Mouse (Mus musculus) heart, embryonic 11.5 days (tissue): ENCODE data around the gene Bivm. TPM values are rescaled to one million over a fixed set of nuclear protein-coding genes. Genes with fewer than 3 reads are reported as not detected.
A peak's percentile ranks its signal among the peaks of the same experiment; 100 is the strongest.

Experiments
- ATAC-seq: fragments of 200-750 bp; cut with Nextera tagmentation; replicated peaks from 2 replicates; pipeline ENCODE4 v1.8.0; 2017; ENCODE audit warnings: moderate library complexity; ENCODE audit not compliant: insufficient number of reproducible peaks, low FRiP score, low TSS enrichment
- H3K27ac ChIP-seq: fragments of 300-500 bp; sonication (generic); 2 replicates; pipeline ENCODE4 v1.5.1; 2014; ENCODE audit warnings: mild to moderate bottlenecking, low read depth, low read length
- H3K27me3 ChIP-seq: fragments of 300-500 bp; sonication (generic); 2 replicates; pipeline ENCODE4 v1.6.1; 2014; ENCODE audit warnings: mild to moderate bottlenecking, low read length, mixed read lengths; ENCODE audit not compliant: control insufficient read depth, insufficient read depth
- H3K36me3 ChIP-seq: fragments of 300-500 bp; sonication (generic); 2 replicates; pipeline ENCODE4 v1.6.1; 2014; ENCODE audit warnings: mild to moderate bottlenecking, low read length, moderate library complexity, mixed read lengths; ENCODE audit not compliant: control insufficient read depth, insufficient read depth
- H3K4me1 ChIP-seq: fragments of 300-500 bp; sonication (generic); 2 replicates; pipeline ENCODE4 v1.6.1; 2014; ENCODE audit warnings: low read length; ENCODE audit not compliant: control insufficient read depth, insufficient read depth
- H3K4me2 ChIP-seq: fragments of 300-500 bp; sonication (generic); 2 replicates; pipeline ENCODE4 v1.6.1; 2014; ENCODE audit warnings: mild to moderate bottlenecking, moderate library complexity
- H3K4me3 ChIP-seq: fragments of 300-500 bp; sonication (generic); 2 replicates; pipeline ENCODE4 v1.5.1; 2014; ENCODE audit warnings: low read depth, low read length
- H3K9ac ChIP-seq: fragments of 300-500 bp; sonication (generic); 2 replicates; pipeline ENCODE4 v1.6.1; 2014; ENCODE audit warnings: mild to moderate bottlenecking, low read depth, low read length, moderate library complexity
- H3K9me3 ChIP-seq: fragments of 300-500 bp; sonication (generic); replicated peaks from 2 replicates; pipeline ENCODE4 v1.6.1; 2016; ENCODE audit warnings: low read length; ENCODE audit not compliant: control insufficient read depth
- WGBS: fragments of 180-500 bp; shearing (Covaris S2); extraction: QIAGEN DNeasy Blood & Tissue Kit; methylation state at CpG from one replicate; pipeline ENCODE4 v1.1.7; 2014; ENCODE audit not compliant: insufficient replicate concordance; 5-methylcytosine and 5-hydroxymethylcytosine counted together
- polyA plus RNA-seq: library from polyadenylated mRNA; unstranded; fragments of >200 nt; fragmentation: Nextera tagmentation; extraction: Ambion mirVana; gene quantifications from 2 replicates; pipeline ENCODE4 v1.2.1, GENCODE M21; 2014

Gene Bivm
- polyA plus RNA-seq, 1 experiment from 2014 or later: 15.8 TPM

DNA sequence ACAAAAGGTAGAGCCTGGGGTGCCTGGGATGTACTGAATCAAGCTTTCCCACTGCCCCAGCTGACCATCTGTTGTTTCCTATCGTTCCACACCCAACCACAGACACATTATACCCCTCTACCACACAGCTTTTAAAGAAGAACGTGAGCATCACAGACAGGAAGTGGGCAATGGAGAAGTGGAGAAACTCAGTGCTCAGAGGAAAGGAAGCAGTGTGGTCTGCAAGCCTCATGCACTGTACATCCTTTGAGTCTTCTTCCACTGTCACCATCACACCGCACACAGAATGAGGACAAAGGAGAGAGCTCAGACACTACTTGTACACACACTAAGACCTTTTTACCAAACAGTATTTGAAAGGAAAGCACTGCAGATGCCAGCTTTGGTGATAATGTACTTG, 3.5 kb downstream of the Bivm start:
- Histone ChIP-seq H3K27me3 (no peaks in the 10 kb centered on the region), H3K9ac (no peak overlapping the region), H3K9me3 (no peaks in the 10 kb centered on the region), H3K4me3 (no peak overlapping the region), H3K4me2 (no peak overlapping the region), H3K36me3 (no peaks in the 10 kb centered on the region), H3K4me1 (no peaks in the 10 kb centered on the region), H3K27ac (no peak overlapping the region)
- no peak for ATAC-seq
- 78% methylated on average over 3 of the region's 3 CpGs for WGBS

DNA sequence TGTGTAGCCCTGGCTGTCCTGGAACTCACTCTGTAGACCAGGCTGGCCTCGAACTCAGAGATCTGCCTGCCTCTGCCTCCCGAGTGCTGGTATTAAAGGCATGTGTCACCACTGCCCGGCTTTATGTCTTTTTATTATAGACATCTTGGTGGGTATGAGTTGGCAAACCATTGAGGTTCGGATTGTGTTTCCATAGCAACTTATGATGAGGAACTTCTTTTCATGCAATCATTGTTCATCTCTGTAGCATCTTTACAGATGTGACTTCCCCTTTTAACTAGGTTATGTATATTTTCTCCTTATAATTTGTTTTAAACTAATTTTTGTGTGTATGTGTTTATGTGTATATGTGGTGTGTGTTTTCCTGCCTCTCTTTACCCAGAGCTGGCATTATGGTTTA, 6.8 kb downstream of the Bivm start:
- Histone ChIP-seq H3K9ac (no peak overlapping the region), H3K4me2 (no peak overlapping the region), H3K36me3 (no peaks in the 10 kb centered on the region), H3K27me3 (no peaks in the 10 kb centered on the region), H3K4me3 (no peak overlapping the region), H3K9me3 (no peaks in the 10 kb centered on the region), H3K27ac (no peak overlapping the region), H3K4me1 (no peaks in the 10 kb centered on the region)
- ATAC-seq: no peak
- WGBS: 95% methylated on average over 4 of the region's 4 CpGs

DNA sequence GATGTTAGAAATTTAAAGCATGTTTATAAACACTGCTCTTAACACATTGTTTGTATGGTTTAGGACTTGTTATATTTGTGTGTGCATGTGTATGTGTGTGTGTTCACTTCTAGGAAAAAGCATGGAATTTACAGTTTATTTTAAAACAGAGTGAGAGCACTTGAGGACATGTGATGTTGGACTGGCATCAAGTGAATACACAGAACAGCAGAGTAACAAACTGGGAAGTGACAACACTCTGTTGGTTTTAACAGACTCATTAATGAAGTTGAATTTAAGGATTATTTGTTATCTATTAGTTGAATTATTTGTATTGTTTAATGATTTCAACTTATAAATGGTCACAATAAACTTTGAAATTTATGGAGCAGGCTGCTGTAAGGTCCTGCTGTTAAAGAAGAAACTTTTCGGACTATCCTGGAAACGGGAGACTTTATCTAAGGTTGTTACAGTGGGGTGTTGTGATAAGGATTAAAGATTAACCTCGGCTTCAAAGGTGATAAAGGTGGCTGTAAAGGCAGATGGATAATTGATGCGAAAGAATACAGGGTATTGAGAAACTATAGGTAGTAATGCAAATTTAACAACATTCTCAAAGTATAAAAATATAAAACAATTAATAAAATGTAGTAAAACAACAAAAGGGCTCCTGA, 11.3 kb downstream of the Bivm start:
- Histone ChIP-seq H3K4me3 (no peak overlapping the region), H3K27ac (no peak overlapping the region), H3K9me3 (no peaks in the 10 kb centered on the region), H3K4me1 (no peaks in the 10 kb centered on the region), H3K36me3 (0 out of 2 replicates have a peak, but pooled peaks cover 5% of the 10 kb centered on the region), H3K9ac (no peak overlapping the region), H3K27me3 (no peaks in the 10 kb centered on the region), H3K4me2 (no peak overlapping the region)
- 57% methylated on average over 4 of the region's 4 CpGs for whole genome bisulfite sequencing
- ATAC-seq: no peak

DNA sequence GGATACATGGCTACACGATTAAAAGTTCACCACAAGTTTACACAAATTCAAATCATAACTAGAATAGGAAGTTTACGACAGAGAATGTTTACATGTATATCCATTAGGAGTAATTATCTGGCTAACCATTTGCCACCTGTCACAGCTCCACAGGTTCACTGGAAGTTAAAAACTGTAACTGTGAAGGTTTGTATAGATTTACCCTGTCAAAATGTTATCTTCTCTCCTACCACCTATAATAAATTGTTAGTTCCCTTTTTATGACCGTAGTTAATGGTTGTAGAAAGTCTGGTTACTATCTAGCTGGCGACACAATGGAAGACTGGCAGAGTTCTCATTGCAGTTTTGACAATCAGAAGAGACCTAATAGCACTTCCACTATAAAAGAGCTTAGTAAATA, 21.5 kb downstream of the Bivm start:
- no peak overlapping the region for H3K4me3 ChIP-seq
- no peak overlapping the region for H3K9ac ChIP-seq
- no peak overlapping the region for H3K4me2 ChIP-seq
- peaks cover 8% of the 10 kb centered on the region; the same call in 1 of the 2 replicates for H3K36me3 ChIP-seq
- no peaks in the 10 kb centered on the region for H3K9me3 ChIP-seq
- no peaks in the 10 kb centered on the region for H3K4me1 ChIP-seq
- no peak overlapping the region for H3K27ac ChIP-seq
- no peak for ATAC-seq
- no peaks in the 10 kb centered on the region for H3K27me3 ChIP-seq
- 71% methylated on average over 4 of the region's 4 CpGs for WGBS

DNA sequence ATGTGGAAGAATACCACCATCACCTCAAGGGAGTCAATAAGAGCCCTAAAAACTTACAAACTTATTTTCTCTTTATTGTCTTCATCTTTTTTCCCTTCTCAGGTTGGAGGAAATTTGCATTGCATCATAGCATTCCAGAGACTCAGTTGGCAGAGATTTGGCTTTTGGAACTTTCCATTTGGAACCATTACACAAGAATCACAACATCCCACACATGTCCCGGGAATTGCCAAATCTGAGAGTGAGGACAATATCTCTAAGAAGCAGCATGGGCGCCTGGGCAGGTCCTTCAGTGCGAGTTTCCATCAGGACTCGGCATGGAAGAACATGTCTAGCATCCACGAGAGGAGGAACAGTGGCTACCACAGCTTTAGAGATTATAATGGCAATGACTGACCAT, 24.0 kb downstream of the Bivm start:
- no peak overlapping the region for H3K9ac ChIP-seq
- 87% methylated on average over 5 of the region's 5 CpGs for WGBS
- no peak overlapping the region for H3K4me2 ChIP-seq
- peaks cover 8% of the 10 kb centered on the region; the same call in 1 of the 2 replicates for H3K36me3 ChIP-seq
- H3K4me1 ChIP-seq: no peaks in the 10 kb centered on the region
- no peaks in the 10 kb centered on the region for H3K9me3 ChIP-seq
- no peak overlapping the region for H3K27ac ChIP-seq
- ATAC-seq: no peak
- no peaks in the 10 kb centered on the region for H3K27me3 ChIP-seq
- H3K4me3 ChIP-seq: no peak overlapping the region

DNA sequence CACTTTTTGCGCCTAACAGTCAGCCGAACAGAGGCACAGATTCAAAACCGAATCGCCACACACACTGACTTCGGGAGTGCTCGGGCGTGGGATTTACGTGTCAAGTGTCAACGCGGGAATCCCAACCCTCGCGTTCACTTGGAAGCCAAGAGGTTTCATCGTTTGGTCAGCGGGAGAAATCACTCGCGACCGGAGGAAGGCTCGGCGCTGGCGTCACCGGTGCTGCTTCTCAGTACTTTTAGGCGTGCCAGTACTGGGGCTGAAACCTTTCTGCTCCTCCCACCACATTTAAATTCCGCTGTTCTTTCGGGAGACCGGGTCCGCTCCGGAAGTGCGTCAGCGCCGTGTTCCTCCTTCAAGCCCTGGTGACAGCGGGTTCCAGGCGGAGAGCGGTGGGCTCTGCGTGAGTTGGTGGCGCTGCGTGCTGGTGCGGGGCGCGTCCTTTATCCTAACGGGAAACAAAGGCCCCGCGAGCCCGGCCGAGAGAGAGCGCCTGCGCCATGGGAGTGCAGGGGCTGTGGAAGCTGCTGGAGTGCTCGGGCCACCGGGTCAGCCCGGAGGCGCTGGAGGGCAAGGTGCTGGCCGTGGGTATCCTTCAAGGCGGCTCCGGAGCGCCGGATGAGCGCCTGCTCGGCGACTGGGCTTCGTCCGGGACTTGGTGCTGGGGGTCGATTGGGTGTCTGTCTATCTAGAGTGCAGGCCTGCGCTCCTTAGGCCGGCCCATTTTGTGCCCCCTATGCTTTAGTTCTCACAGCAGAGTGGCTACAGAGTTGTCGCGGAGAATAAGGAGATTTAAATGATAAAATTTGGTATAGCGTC, 29.0 kb downstream of the Bivm start, which contains the start of gene Ercc5:
TSS of gene Ercc5 (plus strand) at position 182 of the 819 bp plus-strand sequence.
- Histone ChIP-seq H3K4me3 (peak within 1 kb of the TSS; percentile 85), H3K9ac (peak within 1 kb of the TSS; percentile 90), H3K36me3 (peaks cover 4% of the 10 kb centered on the region; the same call in 1 of the 2 replicates), H3K27ac (peak within 1 kb of the TSS; percentile 95), H3K4me2 (peak within 1 kb of the TSS; percentile 63), H3K27me3 (no peaks in the 10 kb centered on the region), H3K4me1 (0 out of 2 replicates have a peak, but pooled peaks cover 3% of the 10 kb centered on the region), H3K9me3 (no peaks in the 10 kb centered on the region)
- under 1% methylated on average over 66 of the region's 66 CpGs for WGBS
- peak; percentile 92 for ATAC-seq

DNA sequence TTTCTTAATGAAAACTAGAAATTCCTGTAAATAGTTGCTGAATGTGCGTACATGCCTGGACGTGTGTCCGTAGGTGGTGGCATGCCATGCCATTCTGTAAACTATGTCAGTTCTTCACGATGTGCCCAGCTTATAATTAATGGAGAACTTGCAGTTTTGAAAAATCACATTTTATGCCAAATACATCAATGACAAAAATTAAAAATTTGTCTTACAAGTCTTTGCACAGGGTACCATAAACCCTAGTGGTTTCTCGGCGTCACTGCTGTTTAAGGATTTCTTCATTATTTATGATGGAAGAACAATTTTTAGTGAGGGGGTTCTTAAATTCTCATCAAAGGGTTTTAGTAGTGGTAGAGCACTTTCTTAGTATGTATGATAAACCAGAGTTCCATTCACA, 29.9 kb downstream of the Bivm start:
- Histone ChIP-seq H3K36me3 (no peaks in the 10 kb centered on the region), H3K27me3 (no peaks in the 10 kb centered on the region), H3K4me2 (peak overlapping the region; percentile 63), H3K4me3 (peak overlapping the region; percentile 85), H3K4me1 (0 out of 2 replicates have a peak, but pooled peaks cover 3% of the 10 kb centered on the region), H3K9me3 (no peaks in the 10 kb centered on the region), H3K27ac (no peak overlapping the region), H3K9ac (peak overlapping the region; percentile 90; the same call in 1 of the 2 replicates)
- WGBS: 53% methylated on average over 6 of the region's 6 CpGs
- ATAC-seq: no peak

DNA sequence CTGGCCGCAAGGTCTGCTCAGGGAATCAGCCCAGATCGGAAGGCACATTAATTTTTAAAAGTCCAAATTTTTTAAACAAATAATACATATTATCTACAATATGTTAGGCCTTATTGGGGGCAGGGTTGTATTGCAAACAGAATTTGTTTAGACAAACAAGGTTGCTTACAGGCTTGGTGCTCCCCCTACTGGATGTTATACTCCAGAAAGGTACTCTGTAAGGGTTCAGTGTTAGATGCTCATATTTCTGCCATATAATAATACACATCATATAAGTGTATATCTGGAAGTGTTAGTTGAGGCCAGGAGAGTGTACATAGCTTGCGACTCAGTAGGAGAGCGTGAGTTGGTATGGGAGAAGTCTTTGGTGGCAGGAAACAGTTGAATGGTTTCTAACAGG, 36.5 kb downstream of the Bivm start:
- Histone ChIP-seq H3K9me3 (no peaks in the 10 kb centered on the region), H3K27me3 (no peaks in the 10 kb centered on the region), H3K4me1 (no peaks in the 10 kb centered on the region), H3K4me3 (no peak overlapping the region), H3K27ac (no peak overlapping the region), H3K4me2 (no peak overlapping the region), H3K36me3 (peaks cover 6% of the 10 kb centered on the region), H3K9ac (no peak overlapping the region)
- ATAC-seq: no peak
- WGBS: 89% methylated on average over 4 of the region's 4 CpGs
